Mouse (Mus musculus): ENCODE measurements around the gene Ptgdr2.

The Ptgdr2 gene

GRCm38 (mm10) chr19:10935029-10935428 is 1.9 kb upstream of the Ptgdr2 start:
- DNase-seq, result no peak

- no peak for DNase-seq
These were observed 883 bp upstream of the Ptgdr2 start for GRCm38 (mm10) chr19:10936077-10936476.

GRCm38 (mm10) chr19:10938771-10939170 is 1.8 kb downstream of the Ptgdr2 start:
- no peak for DNase-seq

GRCm38 (mm10) chr19:10940097-10940800 is 3.3 kb downstream of the Ptgdr2 start:
- peak; percentile 81 for DNase-seq

GRCm38 (mm10) chr19:10940801-10941457 is 4.0 kb downstream of the Ptgdr2 start:
- no peak for DNase-seq

GRCm38 (mm10) chr19:10943955-10944354 is 7.0 kb downstream of the Ptgdr2 start:
- DNase-seq, result no peak

GRCm38 (mm10) chr19:10946506-10946905 is 9.5 kb downstream of the Ptgdr2 start:
- no peak for DNase-seq

GRCm38 (mm10) chr19:10947219-10947618 is 10.3 kb downstream of the Ptgdr2 start:
- DNase-seq, result no peak

- DNase-seq, result peak; percentile 31
These were observed 11.5 kb downstream of the Ptgdr2 start for GRCm38 (mm10) chr19:10948416-10948815.

GRCm38 (mm10) chr19:10949112-10949511 is 12.2 kb downstream of the Ptgdr2 start, which contains the start of gene Ccdc86:
Ccdc86 (minus strand) TSS chr19:10949266.
- DNase-seq, result peak; percentile 92

GRCm38 (mm10) chr19:10949558-10949957 is 12.6 kb downstream of the Ptgdr2 start:
- DNase-seq, result no peak

- no peak for DNase-seq
These were observed 15.3 kb downstream of the Ptgdr2 start for GRCm38 (mm10) chr19:10952021-10952939.

- peak; percentile 48 for DNase-seq
These were observed 22.4 kb downstream of the Ptgdr2 start for GRCm38 (mm10) chr19:10959085-10959977.

GRCm38 (mm10) chr19:10959978-10960346 is 23.0 kb downstream of the Ptgdr2 start:
- DNase-seq, result no peak

- no peak for DNase-seq
These were observed 28.8 kb downstream of the Ptgdr2 start for GRCm38 (mm10) chr19:10965721-10966120.

GRCm38 (mm10) chr19:10968578-10968977 is 31.6 kb downstream of the Ptgdr2 start:
- no peak for DNase-seq

GRCm38 (mm10) chr19:10970457-10970856 is 33.5 kb downstream of the Ptgdr2 start:
- DNase-seq, result no peak

GRCm38 (mm10) chr19:10972660-10973059 is 35.7 kb downstream of the Ptgdr2 start:
- no peak for DNase-seq

- no peak for DNase-seq
These were observed 36.2 kb downstream of the Ptgdr2 start for GRCm38 (mm10) chr19:10973187-10973586.

GRCm38 (mm10) chr19:10974238-10974865 is 37.4 kb downstream of the Ptgdr2 start, which contains the start of gene Ms4a10:
Ms4a10 (minus strand) TSS chr19:10974670.
- no peak for DNase-seq

- no peak for DNase-seq
These were observed 38.2 kb downstream of the Ptgdr2 start for GRCm38 (mm10) chr19:10975187-10975586.

GRCm38 (mm10) chr19:10976318-10976717 is 39.4 kb downstream of the Ptgdr2 start:
- DNase-seq, result no peak

Measured in cerebellum, adult 11 months (tissue).